Mouse (Mus musculus): Measurements from ENCODE around the gene Sugct.

- no peak for TF ChIP-seq CTCF (IDR thresholded peaks at IDR 0.05; ENCODE audit: low read depth)
- TF ChIP-seq EP300 (IDR thresholded peaks at IDR 0.05; ENCODE audit: low read depth), result no peak
These were observed 393.8 kb downstream of the Sugct start for GRCm38 (mm10) chr13:17301590-17301989.

All from heart, postnatal 0 days (tissue).